Mouse (Mus musculus) liver, adult 2 months (tissue): Measurements from ENCODE around the gene Hbb-bs. TPM values are rescaled to one million over a fixed set of nuclear protein-coding genes. Genes with fewer than 3 reads are reported as not detected.
"Not testable (repeated sequence)": the region's sequence is repeated elsewhere in the genome, so short reads cannot be mapped to it uniquely, and the experiment has no call there.

ENCODE experiments used
- DNase-seq: peaks from one replicate; pipeline ENCODE4 v3.0.0-alpha.2; 2011; ENCODE audit warnings: low read depth, low spot score; ENCODE audit errors: extremely low read depth
- H3K27ac ChIP-seq: fragments of 200-500 bp; replicated peaks from 2 replicates; pipeline ENCODE4 v1.5.1; 2012; ENCODE audit warnings: low read depth, mild to moderate bottlenecking, control low read depth, inconsistent platforms, low read length; ENCODE audit not compliant: insufficient read depth
- H3K27me3 ChIP-seq: fragments of 200-500 bp; 2 replicates; pipeline ENCODE4 v1.6.1; 2012; ENCODE audit warnings: mild to moderate bottlenecking, moderate library complexity, low read length, inconsistent platforms; ENCODE audit not compliant: control insufficient read depth, insufficient read depth
- H3K36me3 ChIP-seq: fragments of 200-500 bp; 2 replicates; pipeline ENCODE4 v1.6.1; 2012; ENCODE audit warnings: low read length, inconsistent platforms; ENCODE audit not compliant: control insufficient read depth, insufficient read depth
- H3K4me1 ChIP-seq: fragments of 200-500 bp; 2 replicates; pipeline ENCODE4 v1.6.1; 2011; ENCODE audit warnings: low read length; ENCODE audit not compliant: control insufficient read depth, insufficient read depth
- H3K4me3 ChIP-seq: fragments of 200-500 bp; 2 replicates; pipeline ENCODE4 v1.5.1; 2011; ENCODE audit warnings: low read depth, mild to moderate bottlenecking, control low read depth, low read length, moderate library complexity; ENCODE audit not compliant: insufficient read depth
- H3K79me2 ChIP-seq: fragments of 200-500 bp; 2 replicates; pipeline ENCODE4 v1.6.1; 2012; ENCODE audit warnings: inconsistent platforms, mild to moderate bottlenecking, low read length, moderate library complexity; ENCODE audit not compliant: control insufficient read depth, insufficient read depth
- H3K9ac ChIP-seq: fragments of 200-500 bp; 2 replicates; pipeline ENCODE4 v1.6.1; 2012; ENCODE audit warnings: low read depth, mild to moderate bottlenecking, control low read depth, inconsistent platforms, low read length
- CTCF ChIP-seq: fragments of 200-500 bp; IDR thresholded peaks from 2 replicates; pipeline ENCODE4 v1.5.1; 2011; ENCODE audit warnings: low read depth, low read length, control low read depth
- POLR2A ChIP-seq: fragments of 200-500 bp; IDR thresholded peaks from 2 replicates; pipeline ENCODE4 v1.6.1; 2011; ENCODE audit warnings: low read length, control low read depth; ENCODE audit not compliant: insufficient read depth; ENCODE audit errors: extremely low read depth
- WGBS: fragments of 180-500 bp; shearing (Covaris S2); methylation state at CpG from one replicate; pipeline ENCODE4 v1.1.7; 2018; 5-methylcytosine and 5-hydroxymethylcytosine counted together
- polyA plus RNA-seq: library from polyadenylated mRNA; depleted of rRNA; stranded (reverse); fragments of >200 nt; gene quantifications from 2 replicates; pipeline ENCODE4 v1.2.3, GENCODE M21; 2012; rRNA removed
- total RNA-seq: library from RNA; depleted of rRNA; stranded (reverse); fragments of >200 nt; gene quantifications from 2 replicates; pipeline ENCODE4 v1.2.3, GENCODE M21; 2014; rRNA removed

Gene Hbb-bs
- total and polyA plus RNA-seq, 2 experiments = 760 to 848 TPM

DNA sequence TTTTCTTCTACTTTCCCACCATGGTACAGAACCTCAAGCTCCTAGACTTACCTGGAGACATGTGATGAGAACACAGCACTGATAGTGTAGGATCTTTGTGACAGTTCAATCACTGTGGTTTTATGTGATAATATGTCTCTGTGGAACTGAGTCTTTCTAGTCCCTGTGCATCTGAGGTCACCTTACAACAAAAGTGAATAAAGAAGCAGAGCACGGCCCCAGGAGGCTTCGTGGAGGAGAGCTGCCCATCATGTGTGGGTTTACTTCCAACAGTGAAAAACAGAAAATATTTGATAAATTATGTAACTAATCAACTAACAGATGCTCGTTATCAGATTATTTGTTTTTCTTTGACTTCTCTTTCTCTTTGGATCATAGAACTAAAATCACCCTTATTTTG, 48.3 kb downstream of the Hbb-bs start, which contains the start of gene Olfr68:
Olfr68 (minus strand) TSS at position 101 of the 400 bp plus-strand sequence.
- 76% methylated on average over 3 of the region's 3 CpGs for WGBS

DNA sequence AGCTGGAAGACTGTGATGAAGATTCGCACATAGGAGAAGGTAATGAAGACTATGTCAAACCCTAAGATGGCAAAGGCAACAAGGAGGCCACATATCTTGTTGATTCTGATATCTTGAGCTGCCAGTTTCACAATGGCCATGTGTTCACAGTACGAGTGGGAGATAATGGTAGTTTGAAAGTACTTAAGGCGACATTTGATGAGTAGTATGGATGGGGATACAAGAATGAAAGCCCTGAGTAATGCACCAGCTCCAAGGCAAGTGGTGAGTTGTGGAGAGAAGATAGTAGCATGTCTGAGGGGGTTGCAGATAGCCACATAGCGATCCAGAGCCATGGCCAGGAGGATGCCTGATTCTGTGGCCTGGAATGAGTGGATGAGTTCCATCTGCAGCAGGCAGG, 50.2 kb downstream of the Hbb-bs start:
- 72% methylated on average over 4 of the region's 4 CpGs for WGBS
- H3K79me2 ChIP-seq, H3K27me3 ChIP-seq, H3K4me3 ChIP-seq, DNase-seq, H3K36me3 ChIP-seq, H3K27ac ChIP-seq, H3K9ac ChIP-seq, H3K4me1 ChIP-seq: not testable (repeated sequence)

More for the DNA sequence above, 48.3 kb downstream of the Hbb-bs start, which contains the start of gene Olfr68:
- H3K36me3 ChIP-seq = no peaks in the 10 kb centered on the region
- DNase-seq = no peak
- H3K4me1 ChIP-seq = no peaks in the 10 kb centered on the region
- H3K79me2 ChIP-seq = no peaks in the 10 kb centered on the region
- no peaks in the 10 kb centered on the region for H3K27me3 ChIP-seq
- H3K27ac ChIP-seq = no peak within 1 kb of the TSS
- no peak within 1 kb of the TSS for H3K9ac ChIP-seq
- no peak for TF ChIP-seq POLR2A
- no peak for TF ChIP-seq CTCF
- H3K4me3 ChIP-seq = no peak within 1 kb of the TSS

Other genes starting within 250 kb of the Hbb-bs start
Only the 30 nearest of the 32 such genes appear.
- not detected in 2 replicates for gene Olfr619, start 227.5 kb downstream of the Hbb-bs start, total RNA-seq
- gene Olfr619, start 227.5 kb downstream of the Hbb-bs start, polyA plus RNA-seq = not detected in 2 replicates
- gene Olfr620, start 215.6 kb downstream of the Hbb-bs start, total RNA-seq = not detected in 2 replicates
- gene Olfr620, start 215.6 kb downstream of the Hbb-bs start, polyA plus RNA-seq = not detected in 2 replicates
- gene Olfr622, start 185.4 kb downstream of the Hbb-bs start, total RNA-seq = not detected in 2 replicates
- gene Olfr622, start 185.4 kb downstream of the Hbb-bs start, polyA plus RNA-seq = not detected in 2 replicates
- gene Olfr623, start 164.4 kb downstream of the Hbb-bs start, total RNA-seq = not detected in 2 replicates
- not detected in 2 replicates for gene Olfr623, start 164.4 kb downstream of the Hbb-bs start, polyA plus RNA-seq
- under 0.01 and 0.07 TPM in 2 replicates for gene Olfr624, start 156.9 kb downstream of the Hbb-bs start, total RNA-seq
- gene Olfr624, start 156.9 kb downstream of the Hbb-bs start, polyA plus RNA-seq = not detected in 2 replicates
- not detected in 2 replicates for gene Olfr625-ps1, start 145.4 kb downstream of the Hbb-bs start, total RNA-seq
- gene Olfr625-ps1, start 145.4 kb downstream of the Hbb-bs start, polyA plus RNA-seq = not detected in 2 replicates
- gene Olfr243, start 113.4 kb downstream of the Hbb-bs start, total RNA-seq = not detected in 2 replicates
- not detected in 2 replicates for gene Olfr243, start 113.4 kb downstream of the Hbb-bs start, polyA plus RNA-seq
- gene Olfr628, start 97.7 kb downstream of the Hbb-bs start, total RNA-seq = not detected in 2 replicates
- gene Olfr628, start 97.7 kb downstream of the Hbb-bs start, polyA plus RNA-seq = not detected in 2 replicates
- not detected in 2 replicates for gene Olfr629, start 83.2 kb downstream of the Hbb-bs start, total RNA-seq
- gene Olfr629, start 83.2 kb downstream of the Hbb-bs start, polyA plus RNA-seq = not detected in 2 replicates
- gene Olfr630, start 70.8 kb downstream of the Hbb-bs start, total RNA-seq = not detected in 2 replicates
- not detected in 2 replicates for gene Olfr630, start 70.8 kb downstream of the Hbb-bs start, polyA plus RNA-seq
- gene Olfr69, start 56.5 kb downstream of the Hbb-bs start, total RNA-seq = not detected in 2 replicates
- gene Olfr69, start 56.5 kb downstream of the Hbb-bs start, polyA plus RNA-seq = not detected in 2 replicates
- gene Olfr68, start 48.4 kb downstream of the Hbb-bs start, total RNA-seq = not detected in 2 replicates
- gene Olfr68, start 48.4 kb downstream of the Hbb-bs start, polyA plus RNA-seq = not detected in 2 replicates
- gene Olfr67, start 36.3 kb downstream of the Hbb-bs start, total RNA-seq = not detected in 2 replicates
- gene Olfr67, start 36.3 kb downstream of the Hbb-bs start, polyA plus RNA-seq = not detected in 2 replicates
- gene Hbb-bt, start 14.1 kb downstream of the Hbb-bs start, total RNA-seq = 116 and 144 TPM in 2 replicates
- 56.2 and 75.5 TPM in 2 replicates for gene Hbb-bt, start 14.1 kb downstream of the Hbb-bs start, polyA plus RNA-seq
- gene Hbb-bh2, start 12.4 kb upstream of the Hbb-bs start, total RNA-seq = not detected in 2 replicates
- not detected in 2 replicates for gene Hbb-bh2, start 12.4 kb upstream of the Hbb-bs start, polyA plus RNA-seq
- not detected in 2 replicates for gene Hbb-bh1, start 15.1 kb upstream of the Hbb-bs start, total RNA-seq
- not detected in 2 replicates for gene Hbb-bh1, start 15.1 kb upstream of the Hbb-bs start, polyA plus RNA-seq
- not detected in 2 replicates for gene Hbb-y, start 25.1 kb upstream of the Hbb-bs start, total RNA-seq
- not detected in 2 replicates for gene Hbb-y, start 25.1 kb upstream of the Hbb-bs start, polyA plus RNA-seq
- not detected in 2 replicates for gene Olfr66, start 58.2 kb upstream of the Hbb-bs start, total RNA-seq
- not detected in 2 replicates for gene Olfr66, start 58.2 kb upstream of the Hbb-bs start, polyA plus RNA-seq
- gene Olfr64, start 66.4 kb upstream of the Hbb-bs start, total RNA-seq = not detected in 2 replicates
- gene Olfr64, start 66.4 kb upstream of the Hbb-bs start, polyA plus RNA-seq = not detected in 2 replicates
- not detected in 2 replicates for gene Olfr65, start 75.4 kb upstream of the Hbb-bs start, total RNA-seq
- gene Olfr65, start 75.4 kb upstream of the Hbb-bs start, polyA plus RNA-seq = not detected in 2 replicates
- not detected in 2 replicates for gene Olfr631, start 100.7 kb upstream of the Hbb-bs start, total RNA-seq
- not detected in 2 replicates for gene Olfr631, start 100.7 kb upstream of the Hbb-bs start, polyA plus RNA-seq
- gene Olfr632, start 106.3 kb upstream of the Hbb-bs start, total RNA-seq = not detected in 2 replicates
- gene Olfr632, start 106.3 kb upstream of the Hbb-bs start, polyA plus RNA-seq = not detected in 2 replicates
- not detected in 2 replicates for gene Olfr633, start 116.3 kb upstream of the Hbb-bs start, total RNA-seq
- gene Olfr633, start 116.3 kb upstream of the Hbb-bs start, polyA plus RNA-seq = not detected in 2 replicates
- gene Olfr635, start 143.1 kb upstream of the Hbb-bs start, total RNA-seq = not detected in 2 replicates
- gene Olfr635, start 143.1 kb upstream of the Hbb-bs start, polyA plus RNA-seq = not detected in 2 replicates
- not detected in 2 replicates for gene Olfr638, start 170.7 kb upstream of the Hbb-bs start, total RNA-seq
- gene Olfr638, start 170.7 kb upstream of the Hbb-bs start, polyA plus RNA-seq = not detected in 2 replicates
- gene Olfr639, start 189.2 kb upstream of the Hbb-bs start, total RNA-seq = under 0.01 TPM in 2 replicates
- not detected in 2 replicates for gene Olfr639, start 189.2 kb upstream of the Hbb-bs start, polyA plus RNA-seq
- not detected in 2 replicates for gene Olfr640, start 197.5 kb upstream of the Hbb-bs start, total RNA-seq
- gene Olfr640, start 197.5 kb upstream of the Hbb-bs start, polyA plus RNA-seq = not detected in 2 replicates
- gene Olfr641, start 207.3 kb upstream of the Hbb-bs start, total RNA-seq = not detected in 2 replicates
- gene Olfr641, start 207.3 kb upstream of the Hbb-bs start, polyA plus RNA-seq = not detected in 2 replicates
- gene Olfr642, start 224.6 kb upstream of the Hbb-bs start, total RNA-seq = not detected in 2 replicates
- not detected in 2 replicates for gene Olfr642, start 224.6 kb upstream of the Hbb-bs start, polyA plus RNA-seq
- gene 4930516K23Rik, start 233.3 kb upstream of the Hbb-bs start, total RNA-seq = not detected in 2 replicates
- not detected in 2 replicates for gene 4930516K23Rik, start 233.3 kb upstream of the Hbb-bs start, polyA plus RNA-seq